Mouse (Mus musculus): ENCODE measurements around the gene Tbcd.

Tbcd gene

GRCm38 (mm10) chr11:121536528-121536927 is 84.8 kb downstream of the Tbcd start:
- peak; percentile 31; the same call in 1 of the 2 replicates for ATAC-seq (ENCODE audit: low TSS enrichment)

- no peak for ATAC-seq (ENCODE audit: low TSS enrichment)
Observed at GRCm38 (mm10) chr11:121542471-121542870, 90.7 kb downstream of the Tbcd start.

GRCm38 (mm10) chr11:121543287-121543856 is 91.6 kb downstream of the Tbcd start:
- ATAC-seq (ENCODE audit: low TSS enrichment), result no peak

GRCm38 (mm10) chr11:121543922-121544321 is 92.2 kb downstream of the Tbcd start:
- peak; percentile 51 for ATAC-seq (ENCODE audit: low TSS enrichment)

GRCm38 (mm10) chr11:121544755-121545397 is 93.1 kb downstream of the Tbcd start:
- ATAC-seq (ENCODE audit: low TSS enrichment), result no peak

GRCm38 (mm10) chr11:121545398-121546034 is 93.8 kb downstream of the Tbcd start:
- ATAC-seq (ENCODE audit: low TSS enrichment), result no peak

GRCm38 (mm10) chr11:121547234-121547633 is 95.5 kb downstream of the Tbcd start:
- no peak for ATAC-seq (ENCODE audit: low TSS enrichment)

GRCm38 (mm10) chr11:121547925-121548324 is 96.2 kb downstream of the Tbcd start:
- no peak for ATAC-seq (ENCODE audit: low TSS enrichment)

- ATAC-seq (ENCODE audit: low TSS enrichment), result 0 out of 2 replicates have a peak, but pooled peaks have one; percentile 58
Observed at GRCm38 (mm10) chr11:121548996-121549842, 97.5 kb downstream of the Tbcd start.

- ATAC-seq (ENCODE audit: low TSS enrichment), result no peak
Observed at GRCm38 (mm10) chr11:121549843-121550647, 98.3 kb downstream of the Tbcd start.

- ATAC-seq (ENCODE audit: low TSS enrichment), result no peak
Observed at GRCm38 (mm10) chr11:121551206-121551799, 99.6 kb downstream of the Tbcd start.

- ATAC-seq (ENCODE audit: low TSS enrichment), result no peak
Observed at GRCm38 (mm10) chr11:121552167-121552566, 100.4 kb downstream of the Tbcd start.

GRCm38 (mm10) chr11:121552846-121553457 is 101.2 kb downstream of the Tbcd start:
- ATAC-seq (ENCODE audit: low TSS enrichment), result no peak

- ATAC-seq (ENCODE audit: low TSS enrichment), result no peak
Observed at GRCm38 (mm10) chr11:121553458-121553857, 101.7 kb downstream of the Tbcd start.

- no peak for ATAC-seq (ENCODE audit: low TSS enrichment)
Observed at GRCm38 (mm10) chr11:121556727-121557126, 105.0 kb downstream of the Tbcd start.

GRCm38 (mm10) chr11:121557946-121558345 is 106.2 kb downstream of the Tbcd start:
- no peak for ATAC-seq (ENCODE audit: low TSS enrichment)

- no peak for ATAC-seq (ENCODE audit: low TSS enrichment)
Observed at GRCm38 (mm10) chr11:121558522-121558921, 106.8 kb downstream of the Tbcd start.

GRCm38 (mm10) chr11:121559527-121560293 is 108.0 kb downstream of the Tbcd start:
- no peak for ATAC-seq (ENCODE audit: low TSS enrichment)

- ATAC-seq (ENCODE audit: low TSS enrichment), result no peak
Observed at GRCm38 (mm10) chr11:121560294-121560663, 108.5 kb downstream of the Tbcd start.

GRCm38 (mm10) chr11:121563312-121563711 is 111.6 kb downstream of the Tbcd start:
- no peak for ATAC-seq (ENCODE audit: low TSS enrichment)
